Mouse (Mus musculus) limb, embryonic 14.5 days (tissue): ENCODE results near the gene Gm11444. TPM values are rescaled to one million over a fixed set of nuclear protein-coding genes. Genes with fewer than 3 reads are reported as not detected.

ENCODE experiments used
- ATAC-seq: fragments of 200-750 bp; cut with Nextera tagmentation; 2 replicates; pipeline ENCODE4 v1.8.0; 2017; ENCODE audit warnings: low read depth, moderate number of reproducible peaks, moderate TSS enrichment; ENCODE audit not compliant: low FRiP score
- DNase-seq: peaks from one replicate; pipeline ENCODE4 v3.0.0-alpha.2; 2015; ENCODE audit warnings: low spot score
- H3K27ac ChIP-seq: fragments of 300-500 bp; sonication (generic); replicated peaks from 2 replicates; pipeline ENCODE4 v1.5.1; 2014; ENCODE audit warnings: low read depth, mild to moderate bottlenecking, low read length, moderate library complexity, mixed read lengths
- H3K27me3 ChIP-seq: fragments of 300-500 bp; sonication (generic); 2 replicates; pipeline ENCODE4 v1.6.1; 2014; ENCODE audit warnings: low read length, mixed read lengths; ENCODE audit not compliant: control insufficient read depth, insufficient read depth
- H3K36me3 ChIP-seq: fragments of 300-500 bp; sonication (generic); 2 replicates; pipeline ENCODE4 v1.6.1; 2014; ENCODE audit warnings: mild to moderate bottlenecking, low read length, moderate library complexity, mixed read lengths; ENCODE audit not compliant: control insufficient read depth, insufficient read depth
- H3K4me1 ChIP-seq: fragments of 300-500 bp; sonication (generic); 2 replicates; pipeline ENCODE4 v1.6.1; 2014; ENCODE audit warnings: antibody characterized with exemption, low read length, mixed read lengths; ENCODE audit not compliant: control insufficient read depth, insufficient read depth
- H3K4me2 ChIP-seq: fragments of 300-500 bp; sonication (generic); replicated peaks from 2 replicates; pipeline ENCODE4 v1.6.1; 2014; ENCODE audit warnings: low read depth, mild to moderate bottlenecking, low read length, moderate library complexity; ENCODE audit not compliant: severe bottlenecking
- H3K4me3 ChIP-seq: fragments of 300-500 bp; sonication (generic); replicated peaks from 2 replicates; pipeline ENCODE4 v1.5.1; 2014; ENCODE audit warnings: low read length
- H3K9ac ChIP-seq: fragments of 300-500 bp; sonication (generic); 2 replicates; pipeline ENCODE4 v1.6.1; 2014; ENCODE audit warnings: mild to moderate bottlenecking, low read depth, low read length, moderate library complexity; ENCODE audit not compliant: severe bottlenecking
- H3K9me3 ChIP-seq: fragments of 300-500 bp; sonication (generic); 2 replicates; pipeline ENCODE4 v1.6.1; 2016; ENCODE audit warnings: low read length; ENCODE audit not compliant: control insufficient read depth
- POLR2A ChIP-seq: fragments of 200-500 bp; IDR thresholded peaks from 2 replicates; pipeline ENCODE4 v1.8.0; 2012; ENCODE audit warnings: inconsistent platforms, mild to moderate bottlenecking, moderate library complexity, borderline replicate concordance; ENCODE audit not compliant: insufficient read depth, insufficient read length; ENCODE audit errors: extremely low read depth
- WGBS: fragments of 180-500 bp; shearing (Covaris S2); extraction: QIAGEN DNeasy Blood & Tissue Kit; methylation state at CpG from one replicate; pipeline ENCODE4 v1.1.7; 2014; 5-methylcytosine and 5-hydroxymethylcytosine counted together
- polyA plus RNA-seq, 2 experiments: library from polyadenylated mRNA; depleted of rRNA in 1 of 2; stranded (reverse) in 1 of 2; unstranded in 1 of 2; fragments of >200 nt; fragmentation: Nextera tagmentation in 1 of 2; extraction: Ambion mirVana in 1 of 2; gene quantifications; 2 replicates each; pipeline versions ENCODE4 v1.2.1 to v1.2.3; 2012 to 2014

Gm11444 gene
- polyA plus RNA-seq, 2 experiments, result not detected

GRCm38 (mm10) chr11:85837648-85838423, 12.3 kb downstream of the Gm11444 start:
- DNase-seq, result no peak
- peak overlapping the region; percentile 71 for H3K27ac ChIP-seq
- peak overlapping the region; percentile 50 for H3K4me3 ChIP-seq
- WGBS, result 2% methylated on average over 54 of the region's 67 CpGs
- H3K27me3 ChIP-seq, result peaks cover 82% of the 10 kb centered on the region
- no peaks in the 10 kb centered on the region for H3K9me3 ChIP-seq
- no peak for TF ChIP-seq POLR2A
- H3K9ac ChIP-seq, result peak overlapping the region; percentile 85
- peaks cover 30% of the 10 kb centered on the region for H3K36me3 ChIP-seq
- peak overlapping the region; percentile 89 for H3K4me2 ChIP-seq
- no peak for ATAC-seq
- peaks cover 26% of the 10 kb centered on the region for H3K4me1 ChIP-seq

- DNase-seq (no peak), ATAC-seq (no peak)
- Histone ChIP-seq H3K27me3 (peaks cover 78% of the 10 kb centered on the region), H3K9ac (peak overlapping the region; percentile 85), H3K27ac (peak overlapping the region; percentile 71), H3K4me3 (peak overlapping the region; percentile 50), H3K4me2 (peak overlapping the region; percentile 89), H3K9me3 (no peaks in the 10 kb centered on the region), H3K4me1 (peaks cover 21% of the 10 kb centered on the region; the same call in 1 of the 2 replicates), H3K36me3 (peaks cover 30% of the 10 kb centered on the region)
- WGBS, result 6% methylated on average over 18 of the region's 18 CpGs
- no peak for TF ChIP-seq POLR2A
Observed at GRCm38 (mm10) chr11:85837291-85837647, 12.9 kb downstream of the Gm11444 start.

- Histone ChIP-seq H3K9ac (peak overlapping the region; percentile 85), H3K4me1 (peaks cover 25% of the 10 kb centered on the region; the same call in 1 of the 2 replicates), H3K27me3 (peaks cover 81% of the 10 kb centered on the region), H3K9me3 (no peaks in the 10 kb centered on the region), H3K36me3 (peaks cover 30% of the 10 kb centered on the region), H3K4me3 (peak overlapping the region; percentile 50), H3K27ac (peak overlapping the region; percentile 71), H3K4me2 (peak overlapping the region; percentile 89)
- DNase-seq, result no peak
- whole genome bisulfite sequencing, result 11% methylated on average over 32 of the region's 32 CpGs
- ATAC-seq, result no peak
- no peak for TF ChIP-seq POLR2A
Observed at GRCm38 (mm10) chr11:85836523-85837290, 13.4 kb downstream of the Gm11444 start.

- H3K9me3 ChIP-seq, result no peaks in the 10 kb centered on the region
- WGBS, result 17% methylated on average over 16 of the region's 16 CpGs
- H3K27ac ChIP-seq, result peak overlapping the region; percentile 71; the same call in 1 of the 2 replicates
- peak overlapping the region; percentile 89 for H3K4me2 ChIP-seq
- H3K36me3 ChIP-seq, result peaks cover 30% of the 10 kb centered on the region
- H3K4me3 ChIP-seq, result peak overlapping the region; percentile 50
- ATAC-seq, result no peak
- TF ChIP-seq POLR2A, result no peak
- H3K4me1 ChIP-seq, result peaks cover 27% of the 10 kb centered on the region; the same call in 1 of the 2 replicates
- peaks cover 81% of the 10 kb centered on the region for H3K27me3 ChIP-seq
- no peak for DNase-seq
- peak overlapping the region; percentile 85 for H3K9ac ChIP-seq
Observed at GRCm38 (mm10) chr11:85835753-85836522, 14.2 kb downstream of the Gm11444 start.
